Mouse (Mus musculus): ENCODE results near the gene Slc6a6. TPM values are rescaled to one million over a fixed set of nuclear protein-coding genes. Genes with fewer than 3 reads are reported as not detected.

The Slc6a6 gene
- polyA plus RNA-seq, 1 experiment from 2014 or later: 72.4 TPM

- WGBS: 82% methylated on average over 9 of the region's 9 CpGs
- no peak overlapping the region for H3K4me3 ChIP-seq
- no peak overlapping the region for H3K9ac ChIP-seq
- no peak for ATAC-seq (ENCODE audit: low FRiP score, low read depth)
- no peak overlapping the region for H3K27ac ChIP-seq
- H3K36me3 ChIP-seq: peaks cover 20% of the 10 kb centered on the region
- no peaks in the 10 kb centered on the region for H3K4me1 ChIP-seq
- H3K27me3 ChIP-seq (replicated peaks): no peaks in the 10 kb centered on the region
- no peaks in the 10 kb centered on the region for H3K9me3 ChIP-seq
- no peak overlapping the region for H3K4me2 ChIP-seq (replicated peaks)
Measured at GRCm38 (mm10) chr6:91762051-91762742, 78.3 kb downstream of the Slc6a6 start.

- Histone ChIP-seq H3K4me3 (no peak overlapping the region), H3K4me1 (no peaks in the 10 kb centered on the region), H3K9me3 (0 out of 2 replicates have a peak, but pooled peaks cover 5% of the 10 kb centered on the region), H3K9ac (no peak overlapping the region), H3K36me3 (0 out of 2 replicates have a peak, but pooled peaks cover 7% of the 10 kb centered on the region), H3K4me2 (replicated peaks) (no peak overlapping the region), H3K27me3 (replicated peaks) (no peaks in the 10 kb centered on the region), H3K27ac (no peak overlapping the region)
- no peak for ATAC-seq (ENCODE audit: low FRiP score, low read depth)
- WGBS: 87% methylated on average over 8 of the region's 8 CpGs
Measured at GRCm38 (mm10) chr6:91767550-91767949, 83.7 kb downstream of the Slc6a6 start.

DNA sequence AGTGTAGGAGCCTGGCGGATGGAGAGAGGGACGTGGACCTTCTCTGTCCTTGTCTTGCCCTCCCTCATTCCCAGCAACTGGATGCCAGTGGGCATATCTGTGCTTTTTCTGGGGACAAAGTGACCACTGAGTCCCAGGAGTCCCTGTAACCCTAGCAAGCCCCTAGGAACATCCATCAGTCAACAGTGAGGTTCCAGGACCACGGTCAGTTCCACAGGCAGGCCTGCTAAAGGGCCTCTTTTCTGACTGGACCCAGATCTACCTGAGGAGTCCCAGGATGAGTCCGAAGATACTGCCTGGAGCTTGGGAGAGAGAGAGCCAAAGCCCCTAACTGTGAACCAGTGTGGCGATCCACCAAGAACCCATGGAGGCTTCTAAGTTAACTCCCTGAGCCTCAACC is 90.1 kb downstream of the Slc6a6 start:
- Histone ChIP-seq H3K27me3 (replicated peaks) (no peaks in the 10 kb centered on the region), H3K36me3 (0 out of 2 replicates have a peak, but pooled peaks cover 7% of the 10 kb centered on the region), H3K9me3 (0 out of 2 replicates have a peak, but pooled peaks cover 5% of the 10 kb centered on the region), H3K4me1 (no peaks in the 10 kb centered on the region), H3K9ac (no peak overlapping the region), H3K4me2 (replicated peaks) (no peak overlapping the region), H3K4me3 (no peak overlapping the region), H3K27ac (no peak overlapping the region)
- WGBS: 82% methylated on average over 5 of the region's 5 CpGs
- ATAC-seq (ENCODE audit: low FRiP score, low read depth): no peak

- Histone ChIP-seq H3K4me2 (replicated peaks) (no peak overlapping the region), H3K9ac (no peak overlapping the region), H3K4me3 (no peak overlapping the region), H3K27ac (no peak overlapping the region), H3K27me3 (replicated peaks) (no peaks in the 10 kb centered on the region), H3K9me3 (no peaks in the 10 kb centered on the region), H3K4me1 (no peaks in the 10 kb centered on the region), H3K36me3 (0 out of 2 replicates have a peak, but pooled peaks cover 5% of the 10 kb centered on the region)
- ATAC-seq (ENCODE audit: low FRiP score, low read depth): peak; percentile 79
- 16% methylated on average over 9 of the region's 9 CpGs for WGBS
Measured at GRCm38 (mm10) chr6:91776543-91776942, 92.7 kb downstream of the Slc6a6 start.

GRCm38 (mm10) chr6:91779206-91779605 is 95.4 kb downstream of the Slc6a6 start:
- Histone ChIP-seq H3K4me3 (no peak overlapping the region), H3K36me3 (no peaks in the 10 kb centered on the region), H3K4me2 (replicated peaks) (no peak overlapping the region), H3K9me3 (no peaks in the 10 kb centered on the region), H3K4me1 (no peaks in the 10 kb centered on the region), H3K27me3 (replicated peaks) (no peaks in the 10 kb centered on the region), H3K27ac (no peak overlapping the region), H3K9ac (no peak overlapping the region)
- WGBS: 59% methylated on average over 9 of the region's 9 CpGs
- ATAC-seq (ENCODE audit: low FRiP score, low read depth): no peak

DNA sequence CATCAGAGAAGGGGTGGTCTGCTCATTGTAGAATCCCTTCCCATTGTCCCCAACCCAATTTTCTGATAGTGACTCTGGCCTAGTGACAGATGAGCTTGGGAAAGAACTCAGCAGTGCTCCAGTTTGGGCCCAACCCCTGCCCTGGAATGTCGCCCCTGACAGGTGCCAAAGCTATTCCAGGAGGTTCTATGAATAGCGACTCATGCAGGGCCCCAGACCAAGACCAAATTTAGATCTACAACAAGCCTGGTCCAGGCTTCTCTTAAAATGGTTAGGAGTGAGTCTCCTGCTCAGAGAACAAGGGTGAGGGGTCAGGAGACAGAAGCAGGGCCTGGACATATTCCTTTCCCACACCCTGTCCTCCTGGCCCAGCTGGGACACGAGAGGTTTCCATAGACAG is 101.2 kb downstream of the Slc6a6 start:
- Histone ChIP-seq H3K27me3 (replicated peaks) (no peaks in the 10 kb centered on the region), H3K4me2 (replicated peaks) (no peak overlapping the region), H3K27ac (no peak overlapping the region), H3K9me3 (no peaks in the 10 kb centered on the region), H3K4me3 (no peak overlapping the region), H3K4me1 (no peaks in the 10 kb centered on the region), H3K36me3 (no peaks in the 10 kb centered on the region), H3K9ac (no peak overlapping the region)
- no peak for ATAC-seq (ENCODE audit: low FRiP score, low read depth)
- 87% methylated on average over 3 of the region's 3 CpGs for WGBS

DNA sequence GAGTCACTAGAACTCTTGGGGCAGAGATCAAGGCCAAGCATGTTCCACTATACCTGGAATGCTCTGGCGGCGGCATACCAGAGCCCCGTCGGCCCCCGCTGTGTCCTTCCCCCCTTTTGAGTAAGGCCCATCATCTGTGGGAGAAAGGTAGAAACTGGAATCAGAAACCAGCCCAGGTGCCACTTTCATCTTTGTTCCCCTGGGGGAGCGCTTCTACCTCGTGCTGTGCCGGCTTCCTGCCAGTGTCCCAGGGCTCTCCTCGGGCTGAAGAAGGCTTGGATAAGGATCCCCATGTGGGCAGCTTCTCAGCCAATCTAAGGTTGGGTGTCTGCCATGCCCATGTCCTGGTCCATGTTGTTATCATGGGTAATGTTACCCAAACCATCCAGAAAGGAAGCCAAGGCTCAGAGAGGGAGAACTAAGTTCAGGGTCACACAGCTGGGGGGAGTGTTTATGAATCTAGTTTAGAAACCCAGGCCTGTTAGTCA is 104.5 kb downstream of the Slc6a6 start:
- Histone ChIP-seq H3K27me3 (replicated peaks) (no peaks in the 10 kb centered on the region), H3K9me3 (no peaks in the 10 kb centered on the region), H3K36me3 (no peaks in the 10 kb centered on the region), H3K9ac (no peak overlapping the region), H3K4me3 (no peak overlapping the region), H3K4me1 (no peaks in the 10 kb centered on the region), H3K27ac (no peak overlapping the region), H3K4me2 (replicated peaks) (no peak overlapping the region)
- 86% methylated on average over 9 of the region's 9 CpGs for WGBS
- ATAC-seq (ENCODE audit: low FRiP score, low read depth): no peak

DNA sequence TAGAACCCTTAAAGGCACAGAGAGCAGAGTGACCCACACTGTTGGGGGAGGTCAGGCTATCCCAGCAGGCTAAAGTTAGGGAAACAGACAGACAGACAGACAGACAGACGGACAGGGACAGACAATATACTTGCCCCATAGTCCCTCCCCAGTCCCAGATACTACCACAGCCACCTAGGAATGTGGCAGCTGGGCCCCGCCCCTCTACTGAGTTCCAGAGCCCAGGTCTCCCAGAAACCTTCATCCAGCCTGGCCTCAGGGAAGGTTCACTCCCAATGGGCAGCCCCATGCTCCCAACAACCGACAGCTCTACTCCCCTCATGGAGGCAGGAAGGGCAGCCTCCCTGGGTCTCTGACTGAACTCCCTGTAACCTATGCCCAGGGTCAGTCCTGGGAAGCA is 111.8 kb downstream of the Slc6a6 start:
- Histone ChIP-seq H3K4me2 (replicated peaks) (no peak overlapping the region), H3K4me1 (0 out of 2 replicates have a peak, but pooled peaks cover 6% of the 10 kb centered on the region), H3K9me3 (no peaks in the 10 kb centered on the region), H3K9ac (0 out of 2 replicates have a peak overlapping the region, but pooled peaks have one; percentile 13), H3K27ac (no peak overlapping the region), H3K36me3 (no peaks in the 10 kb centered on the region), H3K4me3 (no peak overlapping the region), H3K27me3 (replicated peaks) (no peaks in the 10 kb centered on the region)
- WGBS: 63% methylated on average over 3 of the region's 3 CpGs
- no peak for ATAC-seq (ENCODE audit: low FRiP score, low read depth)

DNA sequence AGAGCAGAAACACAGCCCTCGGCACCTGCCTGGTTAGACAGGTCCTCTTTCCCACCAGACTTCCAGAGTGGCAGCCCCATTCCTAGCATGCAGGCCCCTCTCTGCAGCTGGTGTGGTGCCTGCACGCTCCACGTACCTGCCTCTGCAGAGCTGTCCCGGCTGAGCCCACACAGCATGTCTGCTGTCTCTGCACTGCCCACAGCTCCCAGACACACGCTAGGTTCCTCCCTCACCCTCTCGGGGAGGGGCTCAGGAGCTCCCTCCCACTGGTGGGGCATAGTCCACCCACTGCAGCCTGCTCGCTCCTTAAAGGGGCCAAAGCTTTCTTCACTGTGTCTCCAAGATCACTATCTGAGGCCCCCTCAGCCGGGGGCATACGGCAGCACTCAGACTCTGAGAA is 112.2 kb downstream of the Slc6a6 start:
- Histone ChIP-seq H3K4me2 (replicated peaks) (no peak overlapping the region), H3K4me3 (no peak overlapping the region), H3K9me3 (no peaks in the 10 kb centered on the region), H3K27me3 (replicated peaks) (no peaks in the 10 kb centered on the region), H3K36me3 (no peaks in the 10 kb centered on the region), H3K9ac (0 out of 2 replicates have a peak overlapping the region, but pooled peaks have one; percentile 13), H3K27ac (no peak overlapping the region), H3K4me1 (0 out of 2 replicates have a peak, but pooled peaks cover 6% of the 10 kb centered on the region)
- WGBS: 68% methylated on average over 9 of the region's 9 CpGs
- no peak for ATAC-seq (ENCODE audit: low FRiP score, low read depth)

GRCm38 (mm10) chr6:91796736-91797135 is 112.9 kb downstream of the Slc6a6 start:
- Histone ChIP-seq H3K4me3 (no peak overlapping the region), H3K9ac (no peak overlapping the region), H3K4me2 (replicated peaks) (no peak overlapping the region), H3K27ac (no peak overlapping the region), H3K27me3 (replicated peaks) (no peaks in the 10 kb centered on the region), H3K9me3 (no peaks in the 10 kb centered on the region), H3K36me3 (no peaks in the 10 kb centered on the region), H3K4me1 (0 out of 2 replicates have a peak, but pooled peaks cover 6% of the 10 kb centered on the region)
- ATAC-seq (ENCODE audit: low FRiP score, low read depth): no peak
- WGBS: 90% methylated on average over 4 of the region's 4 CpGs

DNA sequence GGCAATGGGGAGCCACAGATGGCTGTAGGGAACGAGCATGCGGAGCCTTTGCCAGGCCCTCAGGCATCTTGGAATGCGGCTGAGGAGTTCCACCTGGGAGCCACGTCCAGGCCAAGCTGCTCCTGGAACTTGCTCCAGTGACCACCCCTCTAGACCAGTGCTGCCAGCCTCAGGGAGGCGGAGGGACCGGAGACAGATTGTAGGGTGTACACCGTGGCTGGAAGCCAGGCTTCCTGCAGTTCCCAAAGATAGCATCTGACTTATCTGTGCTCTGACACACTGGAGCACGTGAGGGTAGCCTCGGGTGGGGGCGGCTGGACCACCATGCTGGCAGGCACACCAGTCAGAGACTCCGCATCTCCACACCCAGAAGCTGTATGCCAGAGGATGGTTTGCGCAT is 114.6 kb downstream of the Slc6a6 start:
- Histone ChIP-seq H3K9me3 (no peaks in the 10 kb centered on the region), H3K27me3 (replicated peaks) (peaks cover 7% of the 10 kb centered on the region; the same call in 1 of the 2 replicates), H3K4me3 (no peak overlapping the region), H3K4me2 (replicated peaks) (no peak overlapping the region), H3K36me3 (no peaks in the 10 kb centered on the region), H3K4me1 (0 out of 2 replicates have a peak, but pooled peaks cover 6% of the 10 kb centered on the region), H3K27ac (no peak overlapping the region), H3K9ac (no peak overlapping the region)
- 83% methylated on average over 12 of the region's 12 CpGs for WGBS
- ATAC-seq (ENCODE audit: low FRiP score, low read depth): no peak

GRCm38 (mm10) chr6:91804177-91804576 is 120.3 kb downstream of the Slc6a6 start:
- no peak; the same call in 1 of the 2 replicates for ATAC-seq (ENCODE audit: low FRiP score, low read depth)
- H3K36me3 ChIP-seq: no peaks in the 10 kb centered on the region
- peaks cover 17% of the 10 kb centered on the region for H3K4me1 ChIP-seq
- H3K27ac ChIP-seq: no peak overlapping the region; the same call in 1 of the 2 replicates
- H3K9ac ChIP-seq: no peak overlapping the region
- no peaks in the 10 kb centered on the region for H3K9me3 ChIP-seq
- 37% methylated on average over 7 of the region's 7 CpGs for WGBS
- H3K27me3 ChIP-seq (replicated peaks): peaks cover 35% of the 10 kb centered on the region
- no peak overlapping the region for H3K4me3 ChIP-seq
- H3K4me2 ChIP-seq (replicated peaks): no peak overlapping the region

Data from neural tube, embryonic 12.5 days (tissue).